Mouse (Mus musculus) heart, adult 2 months (tissue): ENCODE measurements at regions not wholly inside any gene's neighbourhood (a gene's known extent, or its start where the extent isn't known, plus 50 kb on each side); places are given as distances from the start of the nearest gene placed in this dataset.

Experiments used
- DNase-seq, 2 experiments: peaks; one replicate each; pipeline ENCODE4 v3.0.0; 2021
- H3K27ac ChIP-seq: fragments of 200-600 bp; 2 replicates; pipeline ENCODE4 v1.8.1; 2022
- H3K27me3 ChIP-seq: fragments of 200-500 bp; 2 replicates; pipeline ENCODE4 v1.6.1; 2012; ENCODE audit warnings: mild to moderate bottlenecking, low read length, inconsistent platforms, mixed read lengths; ENCODE audit not compliant: control insufficient read depth, insufficient read depth
- H3K36me3 ChIP-seq: fragments of 200-500 bp; 2 replicates; pipeline ENCODE4 v1.6.1; 2012; ENCODE audit warnings: low read length, inconsistent platforms; ENCODE audit not compliant: control insufficient read depth, insufficient read depth
- H3K4me1 ChIP-seq: fragments of 200-500 bp; 2 replicates; pipeline ENCODE4 v1.6.1; 2011; ENCODE audit warnings: low read length; ENCODE audit not compliant: control insufficient read depth, insufficient read depth
- H3K4me3 ChIP-seq: fragments of 200-600 bp; 2 replicates; pipeline ENCODE4 v1.8.1; 2022
- H3K79me2 ChIP-seq: fragments of 200-500 bp; replicated peaks from 2 replicates; pipeline ENCODE4 v1.6.1; 2012; ENCODE audit warnings: mild to moderate bottlenecking, inconsistent platforms, low read length, moderate library complexity, mixed read lengths; ENCODE audit not compliant: control insufficient read depth, insufficient read depth
- H3K9ac ChIP-seq: fragments of 200-500 bp; 2 replicates; pipeline ENCODE4 v1.6.1; 2012; ENCODE audit warnings: low read depth, mild to moderate bottlenecking, control low read depth, inconsistent platforms, low read length, mixed read lengths
- CTCF ChIP-seq: fragments of 200-600 bp; IDR thresholded peaks from 2 replicates; pipeline ENCODE4 v1.8.1; 2022; ENCODE audit warnings: antibody characterized with exemption, mild to moderate bottlenecking, moderate library complexity
- EP300 ChIP-seq: fragments of 200-500 bp; IDR thresholded peaks from 2 replicates; pipeline ENCODE4 v1.6.1; 2011; ENCODE audit warnings: low read depth, low read length, control low read depth; ENCODE audit not compliant: insufficient read depth
- POLR2A ChIP-seq: fragments of 200-500 bp; IDR thresholded peaks from 2 replicates; pipeline ENCODE4 v1.6.1; 2011; ENCODE audit warnings: mild to moderate bottlenecking, low read depth, low read length, control low read depth; ENCODE audit not compliant: insufficient read depth
- WGBS: fragments of 180-500 bp; shearing (Covaris S2); methylation state at CpG from one replicate; pipeline ENCODE4 v1.1.7; 2018; 5-methylcytosine and 5-hydroxymethylcytosine counted together
- intact Hi-C: fragments of 180-260 bp; cut with DNase I; formaldehyde crosslinking; loops from one replicate; pipeline ENCODE4 v1.15.1; 2025

DNA sequence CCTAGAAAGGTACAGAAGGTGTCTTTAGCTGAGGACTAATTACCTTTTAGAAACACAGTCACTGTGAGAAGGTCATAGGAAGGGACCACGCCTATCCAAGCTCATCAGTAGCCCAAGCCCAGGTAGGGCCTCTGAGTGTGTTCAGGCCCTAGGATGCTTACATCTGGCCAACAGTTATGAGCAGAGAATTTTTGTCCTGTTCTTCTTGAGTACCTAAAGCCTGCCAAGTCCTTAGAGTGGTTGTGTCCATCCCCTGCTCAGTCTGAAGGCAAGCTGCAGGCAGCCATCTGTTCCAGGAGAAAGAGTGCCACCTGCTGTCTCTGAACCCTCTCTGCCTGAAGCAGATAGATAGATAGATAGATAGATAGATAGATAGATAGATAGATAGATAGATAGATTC, 100.3 kb upstream of the Xcl1 start:
- no peaks in the 10 kb centered on the region for H3K4me1 ChIP-seq
- intact Hi-C loops = no loop called here
- WGBS = 75% methylated on average over 1 of the region's 1 CpGs
- no peaks in the 10 kb centered on the region for H3K79me2 ChIP-seq
- H3K9ac ChIP-seq = no peak overlapping the region
- no peaks in the 10 kb centered on the region; the same call in 1 of the 2 replicates for H3K27me3 ChIP-seq
- H3K36me3 ChIP-seq = no peaks in the 10 kb centered on the region
- TF ChIP-seq CTCF (peak; percentile 46), EP300 (no peak)
- H3K27ac ChIP-seq = no peak overlapping the region
- H3K4me3 ChIP-seq = no peak overlapping the region
- DNase-seq = no peak

DNA sequence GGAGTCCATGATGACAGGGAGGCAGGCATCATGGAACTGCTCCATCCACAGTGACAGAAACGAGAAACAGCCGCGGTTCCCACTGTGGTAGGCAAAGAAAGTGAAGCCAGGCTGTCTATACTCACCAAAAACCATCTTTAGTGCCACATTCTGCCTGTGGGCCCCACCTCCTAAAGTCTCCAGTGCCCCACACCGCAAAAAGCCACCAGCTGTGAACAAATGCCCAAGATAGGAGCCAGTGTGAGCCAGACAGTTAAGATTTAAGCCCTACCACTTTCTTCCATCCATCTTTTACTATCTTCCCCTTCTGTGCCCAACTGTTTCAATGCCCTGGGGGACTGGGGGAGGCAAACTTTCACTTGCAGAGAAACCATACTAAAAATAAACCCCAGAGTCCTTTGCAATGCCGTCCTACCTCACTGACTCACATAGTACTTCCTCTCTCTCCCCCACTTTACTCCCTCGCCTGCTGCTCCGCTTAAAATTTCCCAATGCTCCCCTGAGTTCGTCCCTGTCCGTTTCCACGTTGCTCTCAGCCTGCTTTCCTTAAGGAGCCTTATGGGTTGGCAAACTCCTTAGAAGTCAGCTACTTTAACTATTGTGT, 85.7 kb upstream of the Xcl1 start:
- TF ChIP-seq POLR2A (no peak), EP300 (no peak), CTCF (no peak)
- intact Hi-C loops = no loop called here
- H3K79me2 ChIP-seq = no peaks in the 10 kb centered on the region
- no peak overlapping the region for H3K4me3 ChIP-seq
- no peaks in the 10 kb centered on the region for H3K27me3 ChIP-seq
- WGBS = 37% methylated on average over 10 of the region's 10 CpGs
- H3K9ac ChIP-seq = no peak overlapping the region
- H3K4me1 ChIP-seq = no peaks in the 10 kb centered on the region
- DNase-seq = no peak
- no peak overlapping the region for H3K27ac ChIP-seq
- H3K36me3 ChIP-seq = no peaks in the 10 kb centered on the region

DNA sequence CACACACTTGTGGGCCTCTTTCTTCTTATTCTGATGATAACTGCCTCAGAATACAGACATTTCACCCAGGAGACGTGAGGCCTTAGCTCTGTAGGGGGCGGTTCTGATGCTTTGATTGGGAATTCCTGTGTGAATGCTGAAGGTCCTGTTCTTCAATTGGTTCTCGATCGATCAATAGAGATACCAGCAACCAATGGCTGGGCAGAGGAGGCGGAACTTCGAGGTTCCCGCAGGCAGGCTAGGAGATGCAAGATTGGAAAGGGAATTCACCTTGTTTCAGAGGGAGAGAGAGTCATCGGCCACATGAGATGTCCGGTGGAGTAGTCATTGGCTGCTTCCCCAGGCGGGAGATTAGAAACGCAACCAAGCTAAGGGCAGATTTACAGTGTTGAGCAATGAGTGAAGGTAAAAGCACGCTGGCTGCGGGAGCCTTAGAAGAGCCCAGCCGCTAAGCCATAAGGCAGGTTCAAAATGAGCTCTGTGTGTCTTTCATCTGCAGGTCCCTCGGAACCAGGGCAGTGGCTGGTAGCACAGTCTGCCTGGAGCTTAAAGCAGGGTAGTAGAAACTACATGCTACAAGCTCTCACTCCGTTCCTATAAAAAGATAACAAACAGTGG, 83.5 kb upstream of the Xcl1 start:
- intact Hi-C loops = no loop called here
- Histone ChIP-seq H3K36me3 (no peaks in the 10 kb centered on the region), H3K4me1 (no peaks in the 10 kb centered on the region), H3K27me3 (no peaks in the 10 kb centered on the region), H3K79me2 (no peaks in the 10 kb centered on the region), H3K27ac (no peak overlapping the region), H3K4me3 (no peak overlapping the region), H3K9ac (no peak overlapping the region)
- TF ChIP-seq POLR2A (no peak), EP300 (no peak), CTCF (no peak)
- no peak for DNase-seq
- 31% methylated on average over 16 of the region's 16 CpGs for WGBS

DNA sequence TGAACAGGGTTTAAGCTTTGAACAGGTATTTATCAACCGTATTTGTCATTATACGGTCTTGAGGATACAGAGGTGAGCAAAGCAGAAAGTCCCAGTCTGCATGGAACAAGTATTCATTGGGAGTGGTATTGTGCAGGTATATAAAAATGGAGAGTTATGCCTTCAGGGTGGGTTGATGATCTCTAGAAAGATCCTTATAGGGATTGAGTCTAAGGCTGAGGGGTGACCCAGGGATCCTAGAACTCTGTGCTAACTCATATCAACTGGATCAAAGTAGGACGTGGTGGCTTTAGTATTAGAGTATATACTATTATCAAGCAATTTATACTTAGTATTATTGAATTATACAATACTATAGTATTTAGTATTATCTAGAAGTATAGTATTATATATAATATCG, 82.9 kb upstream of the Xcl1 start:
- no peaks in the 10 kb centered on the region for H3K4me1 ChIP-seq
- no peaks in the 10 kb centered on the region for H3K36me3 ChIP-seq
- no peaks in the 10 kb centered on the region for H3K27me3 ChIP-seq
- DNase-seq = no peak
- no peak overlapping the region for H3K9ac ChIP-seq
- no peak overlapping the region for H3K27ac ChIP-seq
- 93% methylated on average over 4 of the region's 4 CpGs for WGBS
- H3K4me3 ChIP-seq = no peak overlapping the region
- H3K79me2 ChIP-seq = no peaks in the 10 kb centered on the region
- intact Hi-C loops = no loop called here
- TF ChIP-seq CTCF (no peak), EP300 (no peak), POLR2A (no peak)

DNA sequence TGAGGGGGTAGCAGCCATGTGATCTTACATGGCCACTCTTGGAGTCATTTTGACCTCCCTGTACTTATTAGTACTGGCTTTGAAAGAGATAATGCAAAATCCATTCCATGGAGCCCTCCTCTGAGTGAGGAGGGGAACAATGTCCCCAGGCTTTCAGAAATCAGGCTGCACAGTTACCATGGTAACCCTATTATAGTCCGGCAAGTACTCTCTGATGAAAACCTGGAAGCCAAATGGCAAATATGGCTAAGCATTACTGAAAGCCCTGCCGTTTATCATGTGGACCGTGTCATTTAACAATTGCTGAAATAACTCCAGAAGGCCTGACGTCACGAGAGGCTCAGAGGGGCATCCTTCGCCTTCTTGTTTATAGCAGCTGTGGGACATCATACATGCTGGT, 82.5 kb upstream of the Xcl1 start:
- Histone ChIP-seq H3K27me3 (no peaks in the 10 kb centered on the region), H3K9ac (no peak overlapping the region), H3K36me3 (no peaks in the 10 kb centered on the region), H3K27ac (no peak overlapping the region), H3K4me1 (no peaks in the 10 kb centered on the region), H3K4me3 (no peak overlapping the region), H3K79me2 (no peaks in the 10 kb centered on the region)
- intact Hi-C loops = no loop called here
- 89% methylated on average over 6 of the region's 6 CpGs for WGBS
- TF ChIP-seq CTCF (no peak), EP300 (no peak), POLR2A (no peak)
- DNase-seq = no peak

DNA sequence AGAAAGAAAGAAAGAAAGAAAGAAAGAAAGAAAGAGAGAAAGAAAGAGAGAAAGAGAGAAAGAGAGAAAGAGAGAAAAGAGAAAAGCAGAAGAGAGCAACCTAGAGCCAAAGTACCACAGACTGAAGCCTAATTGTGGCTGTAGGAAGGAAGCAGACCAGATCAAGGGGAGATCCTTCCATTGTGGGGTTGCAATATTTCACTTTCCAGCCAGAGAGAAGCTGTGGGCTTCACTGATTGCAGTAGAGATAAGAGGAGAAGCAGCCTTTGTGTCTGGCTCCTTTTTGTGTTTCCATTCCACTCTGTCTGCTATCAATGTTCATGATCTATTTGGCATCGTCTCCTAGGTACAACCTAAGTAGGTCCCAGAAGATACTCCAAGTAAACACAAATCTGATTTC, 79.0 kb upstream of the Xcl1 start:
- no peaks in the 10 kb centered on the region for H3K27me3 ChIP-seq
- no peak for TF ChIP-seq EP300
- no peak for TF ChIP-seq CTCF
- TF ChIP-seq POLR2A = no peak
- 78% methylated on average over 1 of the region's 1 CpGs for WGBS
- H3K4me3 ChIP-seq = no peak overlapping the region
- H3K4me1 ChIP-seq = no peaks in the 10 kb centered on the region
- DNase-seq = no peak
- no peaks in the 10 kb centered on the region for H3K79me2 ChIP-seq
- intact Hi-C loops = no loop called here
- H3K27ac ChIP-seq = no peak overlapping the region
- H3K9ac ChIP-seq = no peak overlapping the region
- H3K36me3 ChIP-seq = no peaks in the 10 kb centered on the region
